Mouse (Mus musculus) gastrocnemius, postnatal 36 days (tissue): ENCODE results near the gene C3. TPM values are rescaled to one million over a fixed set of nuclear protein-coding genes. Genes with fewer than 3 reads are reported as not detected.

Experiments
- DNase-seq, 2 experiments: peaks; one replicate each; pipeline ENCODE4 v3.0.0; 2022
- intact Hi-C: fragments of 180-260 bp; cut with DNase I; formaldehyde crosslinking; loops from one replicate; pipeline ENCODE4 v1.15.1; 2025
- long read RNA-seq, 2 experiments: library from polyadenylated mRNA; stranded (forward); transcript quantifications; one replicate each; pipeline ENCODE4 v2.0.0; 2021
- total RNA-seq, 2 experiments: library from RNA; stranded (reverse); gene quantifications; 2 replicates each; pipeline ENCODE4 v1.2.3; 2021

C3 gene
- 10 to 100 TPM; 11.8 TPM for total RNA-seq
- long read RNA-seq, experiment 1, partial matches to known transcripts: 3 of 3 reads
- long read RNA-seq, experiment 1, other reads (novel, unspliced or antisense): 0 of 3 reads
- long read RNA-seq, experiment 2, partial matches to known transcripts: 2 of 8 reads
- long read RNA-seq, experiment 2, other reads (novel, unspliced or antisense): 6 of 8 reads

GRCm38 (mm10) chr17:57228014-57228413 lies at the start of gene C3:
C3 (minus strand) TSS chr17:57228136.
- DNase-seq: no peak
- intact Hi-C loops: no loop called here

GRCm38 (mm10) chr17:57276634-57277121 lies 48.7 kb upstream of the C3 start:
- intact Hi-C loops: loop anchor here (1.0 to 10.0 kb wide), 5 partner anchors 28 to 512 kb away; partner anchors contain the start of genes Alkbh7, Clpp, Dus3l and Gpr108
- DNase-seq: peak; percentile 39 to 71

DNA sequence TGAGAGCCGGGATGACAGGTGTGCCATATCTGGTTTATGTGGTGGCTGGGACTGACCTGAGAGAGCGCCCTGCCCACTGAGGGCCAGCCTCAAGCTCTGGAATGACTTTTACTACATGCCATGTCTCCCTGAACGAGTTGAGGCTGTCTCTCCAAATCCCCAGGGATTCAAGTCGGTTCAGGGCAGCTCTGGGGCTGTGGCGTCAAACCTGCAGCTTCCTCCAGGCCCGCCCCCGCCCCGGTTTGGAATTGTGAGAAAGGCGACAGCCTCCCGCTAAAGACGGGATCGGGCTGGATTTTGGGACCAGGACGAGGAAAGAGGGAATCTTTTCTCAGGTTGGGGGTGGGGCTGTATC lies 48.0 kb upstream of the C3 start:
- no peak for DNase-seq
- intact Hi-C loops: loop anchor here (2.0 to 10.0 kb wide), 4 partner anchors 56 to 511 kb away; partner anchors contain the start of genes Alkbh7, Clpp and Dus3l

GRCm38 (mm10) chr17:57275111-57275996 lies 47.4 kb upstream of the C3 start:
- peak; percentile 90 to 91 for DNase-seq
- intact Hi-C loops: loop anchor here (5.0 to 10.0 kb wide), 3 partner anchors 57 to 511 kb away; partner anchors contain the start of genes Alkbh7, Clpp and Dus3l

DNA sequence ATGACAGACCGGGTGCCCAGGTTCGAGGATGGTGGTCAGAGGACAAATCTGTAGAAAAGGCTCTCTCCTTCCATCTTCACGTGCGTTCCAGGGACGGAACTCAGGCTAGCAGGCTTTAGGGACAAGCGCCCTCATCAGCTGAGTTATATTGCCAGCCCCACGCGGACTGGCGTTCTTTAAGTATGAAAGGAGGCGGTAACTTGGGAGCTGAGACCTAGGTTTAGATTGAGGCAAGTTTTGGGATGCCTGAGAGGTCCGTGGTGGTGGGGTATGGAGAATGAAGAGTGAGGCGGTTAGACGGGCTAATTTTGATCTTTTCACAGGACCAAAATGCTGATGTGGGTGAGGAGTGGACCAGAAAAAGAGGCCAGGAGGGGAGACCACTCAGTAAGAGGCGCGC lies 46.8 kb upstream of the C3 start:
- DNase-seq: no peak
- intact Hi-C loops: loop anchor here (5.0 to 10.0 kb wide), 3 partner anchors 58 to 510 kb away; partner anchors contain the start of genes Alkbh7, Clpp and Dus3l

- DNase-seq: no peak
Observed at GRCm38 (mm10) chr17:57273846-57274245, 45.9 kb upstream of the C3 start.

GRCm38 (mm10) chr17:57271301-57271700 lies 43.4 kb upstream of the C3 start:
- intact Hi-C loops: loop anchor here (10.0 kb wide), 2 partner anchors 276 to 506 kb away; partner anchors contain the start of genes Alkbh7, Clpp and Dus3l
- DNase-seq: no peak

More at GRCm38 (mm10) chr17:57273846-57274245, 45.9 kb upstream of the C3 start:
- intact Hi-C loops: loop anchor here (10.0 kb wide), 2 partner anchors 279 to 509 kb away; partner anchors contain the start of genes Alkbh7, Clpp and Dus3l

- peak; percentile 48 to 71 for DNase-seq
- intact Hi-C loops: no loop called here
Observed at GRCm38 (mm10) chr17:57267556-57268126, 39.7 kb upstream of the C3 start.

DNA sequence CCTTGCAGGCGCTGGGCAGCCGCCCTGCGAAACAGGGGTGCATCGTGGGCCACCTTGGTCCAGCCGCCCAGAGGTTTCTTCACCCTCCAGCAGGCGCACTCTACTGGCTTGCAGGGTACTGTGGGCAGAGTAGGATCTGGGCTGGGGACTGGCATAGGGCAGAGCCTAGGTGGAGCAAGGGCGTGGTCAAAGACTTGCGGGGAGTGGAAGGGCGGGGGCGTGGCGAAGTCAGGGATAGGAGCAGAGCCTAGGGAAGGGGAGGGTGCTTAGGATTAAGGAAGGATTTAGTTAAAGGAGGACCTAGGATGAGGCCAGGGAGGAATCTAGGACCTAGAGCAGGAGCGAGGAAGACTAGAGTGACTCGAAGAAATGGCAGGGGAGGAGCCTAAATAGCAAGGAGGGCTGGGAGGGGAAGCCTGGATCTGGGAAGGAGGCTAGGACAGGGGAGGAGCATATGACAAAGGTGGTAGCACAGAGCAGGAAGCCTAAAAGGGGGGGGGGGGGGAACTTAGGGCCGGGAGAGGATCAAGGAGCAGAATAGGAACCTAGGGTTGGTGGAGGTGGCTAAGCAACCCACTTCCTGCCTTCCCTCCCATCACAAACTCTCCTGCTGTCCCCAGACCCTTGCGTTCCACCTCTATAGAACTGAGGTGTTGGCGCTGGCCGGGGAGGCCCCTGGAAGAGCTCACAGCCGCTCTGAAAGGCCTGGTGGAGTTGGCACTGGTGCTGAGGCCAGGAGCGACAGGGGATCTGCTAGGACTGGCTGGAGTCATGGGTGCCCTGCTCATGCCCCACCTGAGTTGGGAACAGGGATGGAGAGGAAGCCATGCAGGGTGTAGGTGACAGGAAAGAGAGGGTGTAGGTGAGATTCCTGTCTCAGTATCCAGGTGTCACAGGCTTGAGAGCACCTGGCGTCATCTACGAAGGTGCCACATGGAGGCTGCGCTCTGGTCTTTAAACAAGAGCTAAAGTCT lies 37.3 kb upstream of the C3 start:
- DNase-seq: peak; percentile 69 to 81
- intact Hi-C loops: no loop called here

DNA sequence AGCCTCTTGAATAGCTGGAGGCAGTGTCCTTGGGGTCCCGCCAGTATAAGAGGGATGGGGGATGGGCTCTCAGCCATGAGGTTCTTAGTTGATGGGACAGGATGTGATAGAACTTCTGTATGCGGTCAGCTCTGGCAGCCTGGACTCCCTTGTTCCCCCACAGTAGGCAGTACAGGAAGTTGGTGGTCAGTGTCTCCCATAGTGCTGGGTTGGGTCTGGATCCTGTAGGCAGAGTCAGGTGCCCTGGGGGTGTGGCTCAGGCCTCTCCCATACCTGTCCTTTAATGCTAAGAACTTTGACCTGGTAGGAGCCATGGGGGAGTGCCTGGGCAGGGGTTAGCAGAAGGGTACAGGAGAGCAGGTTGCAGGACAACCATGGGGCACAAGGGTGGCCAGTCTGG lies 36.2 kb upstream of the C3 start:
- intact Hi-C loops: no loop called here
- DNase-seq: no peak

DNA sequence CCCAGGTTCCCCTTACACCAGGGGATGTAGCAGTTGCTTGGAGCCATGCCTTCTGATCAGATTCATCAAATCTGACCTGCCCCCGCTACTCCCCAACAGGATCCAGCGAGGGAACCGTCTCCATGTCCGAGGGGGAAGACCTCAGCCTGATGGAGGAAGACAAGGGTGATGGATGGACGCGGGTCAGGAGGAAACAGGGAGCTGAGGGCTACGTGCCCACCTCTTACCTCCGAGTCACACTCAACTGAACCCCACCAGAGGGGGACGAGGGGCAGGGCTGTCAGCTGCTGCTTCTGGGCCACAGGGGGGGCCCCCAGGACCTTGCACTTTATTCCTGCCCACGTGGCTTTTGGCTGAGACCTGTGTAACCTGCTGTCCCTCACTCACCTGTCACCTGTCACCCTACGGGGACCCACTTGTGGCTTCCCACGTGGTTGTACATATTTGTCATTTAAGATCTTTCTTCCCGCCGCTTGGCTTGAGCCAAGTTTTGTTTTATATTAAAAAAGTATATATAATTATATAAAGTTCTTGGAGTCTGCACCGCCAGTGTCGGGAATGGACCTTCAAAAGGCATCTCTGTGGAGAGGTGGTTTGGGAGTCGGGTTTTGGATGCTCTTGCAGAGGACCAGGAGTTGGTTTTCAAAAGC lies 35.1 kb upstream of the C3 start:
- DNase-seq: no peak
- intact Hi-C loops: no loop called here

DNA sequence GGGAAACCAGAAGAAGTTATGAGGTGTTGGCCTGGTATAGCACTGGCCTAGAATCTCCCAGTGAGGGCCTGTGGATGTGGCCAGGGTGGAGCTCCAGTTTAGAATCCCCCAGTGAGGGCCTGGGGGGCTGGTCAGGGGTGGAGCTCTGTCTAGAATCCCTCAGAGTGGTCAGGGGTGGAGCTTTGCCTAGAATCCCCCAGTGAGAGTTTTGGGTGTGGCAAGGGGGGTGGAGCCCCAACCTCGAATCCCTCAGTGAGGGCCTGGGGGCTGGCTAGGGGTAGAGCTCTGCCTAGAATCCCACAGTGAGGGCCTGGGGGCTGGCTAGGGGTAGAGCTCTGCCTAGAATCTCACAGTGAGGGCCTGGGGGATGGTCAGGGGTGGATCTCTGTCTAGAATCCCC lies 33.9 kb upstream of the C3 start:
- no peak for DNase-seq
- intact Hi-C loops: no loop called here

GRCm38 (mm10) chr17:57261286-57261685 lies 33.4 kb upstream of the C3 start:
- intact Hi-C loops: no loop called here
- peak in 1 of 2 experiments; percentile 14 for DNase-seq

DNA sequence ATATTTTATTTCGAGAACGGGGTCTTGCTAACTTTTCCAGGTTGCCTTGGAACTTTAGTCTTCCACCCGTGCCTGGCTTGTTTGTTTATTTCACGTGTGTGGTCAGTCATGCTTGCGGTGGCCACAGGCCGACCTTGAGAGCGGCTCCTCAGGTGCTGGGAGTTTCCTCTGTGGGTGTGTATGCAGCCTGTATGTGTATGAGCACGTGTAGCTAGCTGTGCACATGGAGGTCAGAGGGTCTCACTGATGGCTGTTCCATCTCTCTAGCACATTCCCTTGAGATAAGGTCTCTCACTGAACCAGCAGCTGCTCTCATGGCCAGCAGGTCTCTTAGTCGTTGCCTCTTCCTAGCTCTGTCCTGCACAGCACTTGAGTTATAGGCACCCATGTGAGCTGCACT lies 32.4 kb upstream of the C3 start:
- peak in 1 of 2 experiments; percentile 11 for DNase-seq
- intact Hi-C loops: no loop called here

GRCm38 (mm10) chr17:57259742-57260141 lies 31.8 kb upstream of the C3 start:
- intact Hi-C loops: no loop called here
- DNase-seq: peak; percentile 56 to 58

DNA sequence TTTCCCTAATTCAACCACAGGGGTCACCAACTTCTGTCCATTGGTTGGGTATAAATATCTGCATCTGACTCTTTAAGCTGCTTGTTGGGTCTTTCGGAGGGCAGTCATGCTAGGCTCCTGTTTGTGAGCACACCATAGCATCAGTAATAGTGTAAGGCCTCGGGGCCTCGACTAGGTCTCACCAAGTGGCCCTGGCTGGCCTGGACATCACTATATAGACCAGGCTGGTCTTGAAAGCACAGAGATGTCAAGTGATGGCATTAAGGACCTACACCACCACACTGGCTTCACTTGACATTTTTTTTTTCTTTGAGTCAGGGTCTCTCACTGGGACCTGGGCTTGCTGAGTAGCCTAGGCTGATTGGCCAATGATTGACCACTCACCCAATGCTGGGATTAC lies 30.3 kb upstream of the C3 start:
- DNase-seq: peak in 1 of 2 experiments; percentile 1
- intact Hi-C loops: no loop called here

- peak in 1 of 2 experiments; percentile 1 for DNase-seq
- intact Hi-C loops: no loop called here
Observed at GRCm38 (mm10) chr17:57256921-57257485, 29.1 kb upstream of the C3 start.

DNA sequence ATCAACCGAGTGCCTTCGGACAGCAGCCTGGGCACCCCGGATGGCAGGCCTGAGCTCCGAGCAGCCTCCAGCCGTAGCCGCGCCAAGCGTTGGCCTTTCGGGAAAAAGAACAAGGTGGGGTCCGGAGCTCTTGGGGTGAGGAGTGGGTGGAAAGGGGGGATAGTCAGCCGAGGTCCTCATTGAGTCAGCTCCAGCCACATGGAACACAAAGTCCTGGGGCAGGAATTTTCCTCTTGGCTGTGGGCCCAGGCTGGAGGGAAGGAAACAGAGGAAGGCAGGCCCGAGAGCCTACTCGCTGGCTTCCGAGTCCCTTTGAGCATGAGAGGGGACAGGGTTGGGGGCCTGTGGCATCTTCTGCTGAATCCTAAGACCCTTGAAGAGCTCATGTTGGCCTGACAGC lies 27.4 kb upstream of the C3 start:
- intact Hi-C loops: no loop called here
- peak; percentile 52 to 59 for DNase-seq

DNA sequence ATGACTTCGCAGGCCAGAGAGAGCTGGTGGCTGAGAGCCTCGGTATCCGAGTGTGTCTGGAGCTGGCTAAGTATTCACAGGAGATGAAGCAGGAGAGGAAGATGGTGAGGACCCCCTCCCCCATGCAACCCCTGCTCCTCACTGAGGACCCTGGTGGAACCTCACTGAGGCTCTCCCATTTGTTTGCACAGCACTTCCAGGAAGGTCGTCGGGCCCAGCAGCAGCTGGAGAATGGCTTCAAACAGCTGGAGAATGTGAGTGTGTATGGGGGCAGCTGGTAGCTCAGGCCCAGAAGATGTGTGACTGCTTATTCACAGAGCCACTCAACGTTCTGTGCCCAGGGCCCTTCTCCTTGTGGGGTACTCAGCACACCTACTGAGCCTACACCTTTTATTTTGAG lies 25.4 kb upstream of the C3 start:
- intact Hi-C loops: no loop called here
- DNase-seq: peak in 1 of 2 experiments; percentile 1
